Mouse (Mus musculus): ENCODE measurements around the gene Loxl3. TPM values are rescaled to one million over a fixed set of nuclear protein-coding genes. Genes with fewer than 3 reads are reported as not detected.
A peak's percentile ranks its signal among the peaks of the same experiment; 100 is the strongest.

Loxl3 gene
- polyA plus RNA-seq, 1 experiment from 2014 or later: 7.2 TPM

MicroRNAs encoded within 50 kb of the gene (microRNA counts, 519-probe panel; counts per million panel counts)
- microRNA mmu-miR-3470a+mmu-miR-3470b: 341 counts per million, percentile 65 among the panel's probes with 10 or more counts

Small RNAs within 50 kb of the gene (microRNA-seq; reads per million reads assigned to microRNA genes)
- gene Mir3470a: not detected
- not detected for gene Mir7040

Other genes with a start within 250 kb of the Loxl3 start
- gene Sema4f, start 94.4 kb upstream of the Loxl3 start, polyA plus RNA-seq (2016; fragmentation: Nextera tagmentation; extraction: Ambion mirVana): 1.8 TPM in 2 replicates
- gene M1ap, start 87.3 kb upstream of the Loxl3 start, polyA plus RNA-seq (2016; fragmentation: Nextera tagmentation; extraction: Ambion mirVana): 0.81 TPM in 1 of 2 replicates, not detected in the other
- gene Dok1, start 702 bp upstream of the Loxl3 start, polyA plus RNA-seq (2016; fragmentation: Nextera tagmentation; extraction: Ambion mirVana): 10.4 and 10.9 TPM in 2 replicates
- 164 and 169 TPM in 2 replicates for gene Aup1, start 20.3 kb downstream of the Loxl3 start, polyA plus RNA-seq (2016; fragmentation: Nextera tagmentation; extraction: Ambion mirVana)
- gene Htra2, start 21.1 kb downstream of the Loxl3 start, polyA plus RNA-seq (2016; fragmentation: Nextera tagmentation; extraction: Ambion mirVana): 78.1 and 92.0 TPM in 2 replicates
- gene Dqx1, start 23.7 kb downstream of the Loxl3 start, polyA plus RNA-seq (2016; fragmentation: Nextera tagmentation; extraction: Ambion mirVana): 1.7 TPM in 2 replicates
- gene Tlx2, start 36.1 kb downstream of the Loxl3 start, polyA plus RNA-seq (2016; fragmentation: Nextera tagmentation; extraction: Ambion mirVana): not detected in 2 replicates
- gene Pcgf1, start 43.7 kb downstream of the Loxl3 start, polyA plus RNA-seq (2016; fragmentation: Nextera tagmentation; extraction: Ambion mirVana): 37.6 and 39.4 TPM in 2 replicates
- gene Lbx2, start 52.2 kb downstream of the Loxl3 start, polyA plus RNA-seq (2016; fragmentation: Nextera tagmentation; extraction: Ambion mirVana): 0.20 and 0.29 TPM in 2 replicates
- 2.6 and 3.1 TPM in 2 replicates for gene Ccdc142, start 67.4 kb downstream of the Loxl3 start, polyA plus RNA-seq (2016; fragmentation: Nextera tagmentation; extraction: Ambion mirVana)
- 1.9 and 2.2 TPM in 2 replicates for gene Gm42688, start 67.4 kb downstream of the Loxl3 start, polyA plus RNA-seq (2016; fragmentation: Nextera tagmentation; extraction: Ambion mirVana)
- 135 and 149 TPM in 2 replicates for gene Mrpl53, start 74.9 kb downstream of the Loxl3 start, polyA plus RNA-seq (2016; fragmentation: Nextera tagmentation; extraction: Ambion mirVana)
- 32.6 and 38.3 TPM in 2 replicates for gene Mogs, start 81.3 kb downstream of the Loxl3 start, polyA plus RNA-seq (2016; fragmentation: Nextera tagmentation; extraction: Ambion mirVana)
- gene Wbp1, start 87.4 kb downstream of the Loxl3 start, polyA plus RNA-seq (2016; fragmentation: Nextera tagmentation; extraction: Ambion mirVana): 125 and 137 TPM in 2 replicates
- 17.5 and 19.2 TPM in 2 replicates for gene Ino80b, start 91.3 kb downstream of the Loxl3 start, polyA plus RNA-seq (2016; fragmentation: Nextera tagmentation; extraction: Ambion mirVana)
- 32.1 and 32.7 TPM in 2 replicates for gene Rtkn, start 101.3 kb downstream of the Loxl3 start, polyA plus RNA-seq (2016; fragmentation: Nextera tagmentation; extraction: Ambion mirVana)
- gene Wdr54, start 122.2 kb downstream of the Loxl3 start, polyA plus RNA-seq (2016; fragmentation: Nextera tagmentation; extraction: Ambion mirVana): 13.9 and 14.7 TPM in 2 replicates
- gene 1700003E16Rik, start 122.2 kb downstream of the Loxl3 start, polyA plus RNA-seq (2016; fragmentation: Nextera tagmentation; extraction: Ambion mirVana): 1.3 and 1.9 TPM in 2 replicates
- 88.8 and 93.8 TPM in 2 replicates for gene Dctn1, start 131.7 kb downstream of the Loxl3 start, polyA plus RNA-seq (2016; fragmentation: Nextera tagmentation; extraction: Ambion mirVana)
- gene Slc4a5, start 185.7 kb downstream of the Loxl3 start, polyA plus RNA-seq (2016; fragmentation: Nextera tagmentation; extraction: Ambion mirVana): 0.30 and 1.1 TPM in 2 replicates